ENCODE assay signal across 25 mouse cellular contexts in genomic region chr9:45942916-45943315, GRCm38 (mm10). TPM values are rescaled to one million over a fixed set of nuclear protein-coding genes. Genes with fewer than 3 reads are reported as not detected.
DNase-seq lines count a peak whose midpoint lies in the region; ATAC-seq and TF ChIP-seq lines count a peak whose summit lies in the region.
"Had no signal": no experiment of that assay in that cellular context is flagged by ENCODE, and none has a peak within 500 bp of the region (broad histone marks: within the 10 kb centered on the region; RNA-seq: fewer than 3 reads in every experiment).

No protein-coding gene starts in this region.

- peak; percentile 64 for TF ChIP-seq EP300 in liver, embryonic 14.5 days (IDR thresholded peaks at IDR 0.05; ENCODE audit: low read depth)

- ATAC-seq in intestine, embryonic 15.5 days, result 0 out of 2 replicates have a peak, but pooled peaks have one; percentile 11
- ATAC-seq in intestine, embryonic 16.5 days, result no peak
- peak; percentile 81 for ATAC-seq in liver, embryonic 14.5 days (ENCODE audit: insufficient read depth)
- ATAC-seq: forebrain, embryonic 13.5 days; hindbrain, postnatal 0 days had no signal

- DNase-seq in induced T-regulatory cell, adult 2 months (ENCODE audit: low read depth), result peak; percentile 12
- DNase-seq in liver, embryonic 14.5 days (ENCODE audit: low read depth in 3 of 3, low spot score in 3 of 3), result no peak
- DNase-seq in right cerebral cortex, postnatal 4 days, result no peak
- DNase-seq in cerebellum, adult 11-12 months, result no peak
- DNase-seq in midbrain, embryonic 10.5 days (ENCODE audit: low spot score), result no peak
- DNase-seq: adrenal gland, postnatal 14 days; cerebellum, adult 2 months; cerebellum, postnatal 36 days; gastrocnemius, postnatal 25 days; kidney, adult 11 months; kidney, postnatal 36 days; thymus, postnatal 14 days had no signal

- no peak for TF ChIP-seq CTCF in liver, embryonic 14.5 days (IDR thresholded peaks at IDR 0.05; ENCODE audit: low read depth)

- H3K4me2 ChIP-seq in intestine, embryonic 15.5 days (replicated peaks), result no peak overlapping the region
- no peak overlapping the region for H3K4me2 ChIP-seq in intestine, embryonic 16.5 days (ENCODE audit: low read depth, low read length)
- H3K4me2 ChIP-seq in liver, embryonic 14.5 days (ENCODE audit: low read depth), result peak overlapping the region; percentile 11
- H3K4me2 ChIP-seq: forebrain, embryonic 13.5 days; heart, embryonic 15.5 days; kidney, embryonic 15.5 days; limb, embryonic 15.5 days; lung, embryonic 15.5 days; midbrain, embryonic 12.5 days; neural tube, embryonic 13.5 days; stomach, embryonic 15.5 days had no signal

- no peaks in the 10 kb centered on the region for H3K4me1 ChIP-seq in intestine, embryonic 15.5 days (replicated peaks)
- 0 out of 2 replicates have a peak, but pooled peaks cover 2% of the 10 kb centered on the region for H3K4me1 ChIP-seq in intestine, embryonic 16.5 days (ENCODE audit: control insufficient read depth, insufficient read depth, low read length)
- H3K4me1 ChIP-seq in liver, embryonic 14.5 days (replicated peaks; ENCODE audit: control insufficient read depth in 2 of 2, insufficient read depth in 2 of 2, low read length in 1 of 2), result peaks cover 17 to 35% of the 10 kb centered on the region in 2 experiments
- H3K4me1 ChIP-seq in midbrain, embryonic 10.5 days, result no peaks in the 10 kb centered on the region; the same call in 1 of the 2 replicates
- H3K4me1 ChIP-seq: forebrain, embryonic 13.5 days; heart, embryonic 15.5 days; kidney, embryonic 15.5 days; limb, embryonic 15.5 days; lung, embryonic 15.5 days; midbrain, embryonic 12.5 days; neural tube, embryonic 13.5 days had no signal

- no peaks in the 10 kb centered on the region for H3K27me3 ChIP-seq in intestine, embryonic 15.5 days (replicated peaks)
- H3K27me3 ChIP-seq in intestine, embryonic 16.5 days (replicated peaks; ENCODE audit: control insufficient read depth, insufficient read depth, low read length), result no peaks in the 10 kb centered on the region
- no peaks in the 10 kb centered on the region for H3K27me3 ChIP-seq in liver, embryonic 14.5 days (ENCODE audit: control insufficient read depth, insufficient read depth, low read length)
- H3K27me3 ChIP-seq in midbrain, embryonic 10.5 days (ENCODE audit: low read depth, poor library complexity, severe bottlenecking), result no peaks in the 10 kb centered on the region
- H3K27me3 ChIP-seq: forebrain, embryonic 13.5 days; heart, embryonic 15.5 days; kidney, embryonic 15.5 days; limb, embryonic 15.5 days; lung, embryonic 15.5 days; midbrain, embryonic 12.5 days; neural tube, embryonic 13.5 days; stomach, embryonic 15.5 days had no signal

- no peaks in the 10 kb centered on the region for H3K9me3 ChIP-seq in intestine, embryonic 15.5 days
- no peaks in the 10 kb centered on the region for H3K9me3 ChIP-seq in intestine, embryonic 16.5 days (ENCODE audit: control insufficient read depth, low read length)
- H3K9me3 ChIP-seq in liver, embryonic 14.5 days (ENCODE audit: control insufficient read depth, low read length), result peaks cover 3% of the 10 kb centered on the region; the same call in 1 of the 2 replicates
- H3K9me3 ChIP-seq in midbrain, embryonic 10.5 days (replicated peaks), result no peaks in the 10 kb centered on the region
- H3K9me3 ChIP-seq: forebrain, embryonic 13.5 days; heart, embryonic 10.5 days; heart, embryonic 15.5 days; kidney, embryonic 15.5 days; limb, embryonic 15.5 days; lung, embryonic 15.5 days; midbrain, embryonic 12.5 days; neural tube, embryonic 13.5 days; stomach, embryonic 15.5 days had no signal

- H3K4me3 ChIP-seq in intestine, embryonic 15.5 days (replicated peaks), result no peak overlapping the region
- no peak overlapping the region for H3K4me3 ChIP-seq in intestine, embryonic 16.5 days (ENCODE audit: low read length)
- H3K4me3 ChIP-seq in liver, embryonic 14.5 days (ENCODE audit: insufficient read depth in 1 of 2, low read depth in 2 of 2, low read length in 2 of 2), result no peak overlapping the region
- H3K4me3 ChIP-seq in midbrain, embryonic 10.5 days, result no peak overlapping the region
- H3K4me3 ChIP-seq: forebrain, embryonic 13.5 days; heart, embryonic 10.5 days; heart, embryonic 15.5 days; kidney, embryonic 15.5 days; layer of hippocampus, adult 2 months; limb, embryonic 15.5 days; lung, embryonic 15.5 days; midbrain, embryonic 12.5 days; neural tube, embryonic 13.5 days; stomach, embryonic 15.5 days had no signal

- H3K9ac ChIP-seq in intestine, embryonic 15.5 days, result no peak overlapping the region
- H3K9ac ChIP-seq in intestine, embryonic 16.5 days (ENCODE audit: low read depth, low read length), result no peak overlapping the region
- no peak overlapping the region for H3K9ac ChIP-seq in liver, embryonic 14.5 days (replicated peaks)
- H3K9ac ChIP-seq: forebrain, embryonic 13.5 days; heart, embryonic 15.5 days; kidney, embryonic 15.5 days; limb, embryonic 15.5 days; lung, embryonic 15.5 days; midbrain, embryonic 12.5 days; neural tube, embryonic 13.5 days; stomach, embryonic 15.5 days had no signal

- H3K27ac ChIP-seq in intestine, embryonic 15.5 days, result no peak overlapping the region
- no peak overlapping the region for H3K27ac ChIP-seq in intestine, embryonic 16.5 days (ENCODE audit: low read length)
- no peak overlapping the region for H3K27ac ChIP-seq in liver, embryonic 14.5 days
- no peak overlapping the region for H3K27ac ChIP-seq in midbrain, embryonic 10.5 days (replicated peaks)
- H3K27ac ChIP-seq: forebrain, embryonic 13.5 days; heart, embryonic 10.5 days; heart, embryonic 15.5 days; hindbrain, postnatal 0 days; kidney, embryonic 15.5 days; layer of hippocampus, adult 2 months; limb, embryonic 15.5 days; lung, embryonic 15.5 days; midbrain, embryonic 12.5 days; neural tube, embryonic 13.5 days; stomach, embryonic 15.5 days had no signal

- 92% methylated on average over 8 of the region's 8 CpGs for WGBS in intestine, embryonic 15.5 days
- 93% methylated on average over 8 of the region's 8 CpGs for WGBS in intestine, embryonic 16.5 days
- WGBS in liver, embryonic 14.5 days (ENCODE audit: insufficient replicate concordance), result 24% methylated on average over 8 of the region's 8 CpGs
- 90% methylated on average over 8 of the region's 8 CpGs for WGBS in midbrain, embryonic 10.5 days

- H3K36me3 ChIP-seq in intestine, embryonic 15.5 days, result peaks cover 43% of the 10 kb centered on the region
- H3K36me3 ChIP-seq in intestine, embryonic 16.5 days (ENCODE audit: control insufficient read depth, insufficient read depth, low read length), result peaks cover 52% of the 10 kb centered on the region
- peaks cover 16% of the 10 kb centered on the region for H3K36me3 ChIP-seq in liver, embryonic 14.5 days (replicated peaks; ENCODE audit: control insufficient read depth, insufficient read depth, low read depth)
- H3K36me3 ChIP-seq in midbrain, embryonic 10.5 days, result peaks cover 89% of the 10 kb centered on the region

RNA-seq across cellular contexts. Expression of gene Tagln, which starts 7.1 kb away (rescaled TPM):
- 304 and 345 TPM in 2 replicates for polyA plus RNA-seq in intestine, embryonic 15.5 days (2015; fragmentation: Nextera tagmentation; extraction: Ambion mirVana)
- 390 and 404 TPM in 2 replicates for polyA plus RNA-seq in intestine, embryonic 16.5 days (2015; fragmentation: Nextera tagmentation; extraction: Ambion mirVana)
- 5.1 and 6.3 TPM in 2 replicates for polyA plus RNA-seq in liver, embryonic 14.5 days (2012; rRNA removed)
- 2.6 and 6.8 TPM in 2 replicates for polyA plus RNA-seq in liver, embryonic 14.5 days (2014; fragmentation: Nextera tagmentation; extraction: Ambion mirVana)
- polyA plus RNA-seq in midbrain, embryonic 10.5 days (2016; fragmentation: Nextera tagmentation; extraction: Ambion mirVana), result 25.5 and 28.8 TPM in 2 replicates

RNA-seq across cellular contexts. Expression of gene Sidt2, which starts 12.1 kb away (rescaled TPM):
- 36.3 and 39.6 TPM in 2 replicates for polyA plus RNA-seq in intestine, embryonic 15.5 days (2015; fragmentation: Nextera tagmentation; extraction: Ambion mirVana)
- polyA plus RNA-seq in intestine, embryonic 16.5 days (2015; fragmentation: Nextera tagmentation; extraction: Ambion mirVana), result 33.4 and 37.2 TPM in 2 replicates
- 20.4 and 26.8 TPM in 2 replicates for polyA plus RNA-seq in liver, embryonic 14.5 days (2012; rRNA removed)
- polyA plus RNA-seq in liver, embryonic 14.5 days (2014; fragmentation: Nextera tagmentation; extraction: Ambion mirVana), result 11.6 and 16.5 TPM in 2 replicates
- 23.7 and 27.3 TPM in 2 replicates for polyA plus RNA-seq in midbrain, embryonic 10.5 days (2016; fragmentation: Nextera tagmentation; extraction: Ambion mirVana)

RNA-seq across cellular contexts. Expression of gene Rnf214, which starts 36.2 kb away (rescaled TPM):
- 36.2 and 36.9 TPM in 2 replicates for polyA plus RNA-seq in intestine, embryonic 15.5 days (2015; fragmentation: Nextera tagmentation; extraction: Ambion mirVana)
- polyA plus RNA-seq in intestine, embryonic 16.5 days (2015; fragmentation: Nextera tagmentation; extraction: Ambion mirVana), result 35.2 and 36.0 TPM in 2 replicates
- polyA plus RNA-seq in liver, embryonic 14.5 days (2012; rRNA removed), result 5.0 and 6.3 TPM in 2 replicates
- polyA plus RNA-seq in liver, embryonic 14.5 days (2014; fragmentation: Nextera tagmentation; extraction: Ambion mirVana), result 10.5 and 12.0 TPM in 2 replicates
- 70.2 and 81.9 TPM in 2 replicates for polyA plus RNA-seq in midbrain, embryonic 10.5 days (2016; fragmentation: Nextera tagmentation; extraction: Ambion mirVana)

RNA-seq across cellular contexts. Expression of gene Pcsk7, which starts 36.6 kb away (rescaled TPM):
- polyA plus RNA-seq in intestine, embryonic 15.5 days (2015; fragmentation: Nextera tagmentation; extraction: Ambion mirVana), result 18.5 and 20.2 TPM in 2 replicates
- 22.2 and 23.8 TPM in 2 replicates for polyA plus RNA-seq in intestine, embryonic 16.5 days (2015; fragmentation: Nextera tagmentation; extraction: Ambion mirVana)
- polyA plus RNA-seq in liver, embryonic 14.5 days (2012; rRNA removed), result 7.3 and 7.7 TPM in 2 replicates
- polyA plus RNA-seq in liver, embryonic 14.5 days (2014; fragmentation: Nextera tagmentation; extraction: Ambion mirVana), result 4.9 and 5.0 TPM in 2 replicates
- polyA plus RNA-seq in midbrain, embryonic 10.5 days (2016; fragmentation: Nextera tagmentation; extraction: Ambion mirVana), result 18.7 and 23.4 TPM in 2 replicates

Comparison
In these comparisons a context has a peak if more than half of its experiments do, and no peak if none do; other contexts are left out.
1. RNA of gene Tagln, which starts 7.1 kb away (polyA plus RNA-seq): 390 to 404 TPM in intestine, embryonic 16.5 days and 304 to 345 TPM in intestine, embryonic 15.5 days; 25.5 to 28.8 TPM in midbrain, embryonic 10.5 days and 2.6 to 6.8 TPM in liver, embryonic 14.5 days; every median in the first group is over 10 times any median in the second.